Mouse (Mus musculus): ENCODE results near the gene Fbxl14.

Fbxl14 gene

GRCm38 (mm10) chr6:119526498-119526897 lies 47.0 kb downstream of the Fbxl14 start:
- Histone ChIP-seq H3K9me3 (ENCODE audit: low read length) (no peaks in the 10 kb centered on the region), H3K36me3 (ENCODE audit: insufficient read depth, low read length) (no peaks in the 10 kb centered on the region)
- TF ChIP-seq NANOG (IDR thresholded peaks at IDR 0.05; ENCODE audit: borderline replicate concordance, low read length) (no peak), POU5F1 (IDR thresholded peaks at IDR 0.05; ENCODE audit: borderline replicate concordance, low read length) (no peak), CTCF (conservative IDR thresholded peaks at IDR 0.05; ENCODE audit: low read length) (no peak)

DNA sequence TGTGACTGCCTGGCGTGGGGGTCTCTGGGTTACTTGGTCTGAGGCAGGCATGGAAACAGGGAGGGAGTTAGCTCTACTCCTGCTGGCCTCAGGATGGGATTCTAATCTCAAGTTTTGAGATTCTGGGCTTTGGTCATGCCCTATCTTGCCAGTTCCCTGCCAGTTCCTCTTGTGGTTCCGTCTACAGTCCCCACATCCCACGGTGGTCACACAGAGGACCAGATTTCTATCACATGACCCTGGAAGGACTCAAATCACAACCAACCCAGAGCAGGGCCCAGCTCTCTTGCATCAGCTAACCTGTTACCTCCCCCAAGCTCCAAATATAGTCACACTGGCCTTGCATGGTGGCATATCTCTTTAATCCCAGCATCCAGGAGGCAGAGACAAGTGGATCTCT lies 50.2 kb downstream of the Fbxl14 start:
- no peaks in the 10 kb centered on the region for H3K27me3 ChIP-seq (ENCODE audit: insufficient read depth, low read length)
- no peak overlapping the region for H3K4me3 ChIP-seq (replicated peaks; ENCODE audit: low read length)
- no peaks in the 10 kb centered on the region for H3K9me3 ChIP-seq (ENCODE audit: low read length)
- H3K36me3 ChIP-seq (ENCODE audit: insufficient read depth, low read length): no peaks in the 10 kb centered on the region
- TF ChIP-seq POU5F1 (IDR thresholded peaks at IDR 0.05; ENCODE audit: borderline replicate concordance, low read length): no peak
- TF ChIP-seq NANOG (IDR thresholded peaks at IDR 0.05; ENCODE audit: borderline replicate concordance, low read length): no peak
- H3K4me1 ChIP-seq (replicated peaks; ENCODE audit: low read depth, low read length): no peaks in the 10 kb centered on the region

More at GRCm38 (mm10) chr6:119526498-119526897, 47.0 kb downstream of the Fbxl14 start:
- H3K4me1 ChIP-seq (replicated peaks; ENCODE audit: low read depth, low read length): peaks cover 11% of the 10 kb centered on the region; the same call in 1 of the 2 replicates
- no peaks in the 10 kb centered on the region; the same call in 1 of the 2 replicates for H3K27me3 ChIP-seq (ENCODE audit: insufficient read depth, low read length)
- no peak overlapping the region for H3K4me3 ChIP-seq (replicated peaks; ENCODE audit: low read length)
